Mouse (Mus musculus): ENCODE data around the gene Fbxl16.

- TF ChIP-seq CTCF (IDR thresholded peaks at IDR 0.05): no peak
- no peak; the same call in 1 of the 2 replicates for TF ChIP-seq EP300 (IDR thresholded peaks at IDR 0.05; ENCODE audit: insufficient read depth, low read depth, low read length)
Measured at GRCm38 (mm10) chr17:25861704-25862612, 53.1 kb downstream of the Fbxl16 start.

Data from heart, adult 2 months (tissue).